Mouse (Mus musculus): Measurements from ENCODE around the gene Slc44a4. TPM values are rescaled to one million over a fixed set of nuclear protein-coding genes. Genes with fewer than 3 reads are reported as not detected.

The Slc44a4 gene
- total and polyA plus RNA-seq, 2 experiments from 2014 or later = 0.18 TPM; not detected in 1

- Histone ChIP-seq H3K36me3 (ENCODE audit: insufficient read depth, low read length) (no peaks in the 10 kb centered on the region; the same call in 1 of the 2 replicates), H3K4me2 (ENCODE audit: low read depth, low read length) (peak overlapping the region; percentile 90), H3K27ac (peak overlapping the region; percentile 91), H3K9ac (replicated peaks; ENCODE audit: low read length) (peak overlapping the region; percentile 85; the same call in 1 of the 2 replicates), H3K4me1 (ENCODE audit: insufficient read depth, low read length) (peaks cover 15% of the 10 kb centered on the region; the same call in 1 of the 2 replicates), H3K4me3 (ENCODE audit: low read length) (peak overlapping the region; percentile 75), H3K27me3 (ENCODE audit: insufficient read depth, low read length) (no peaks in the 10 kb centered on the region), H3K9me3 (ENCODE audit: low read length) (no peaks in the 10 kb centered on the region)
- ATAC-seq (no peak), DNase-seq (ENCODE audit: low spot score) (no peak)
- no peak for TF ChIP-seq CTCF (IDR thresholded peaks at IDR 0.05; ENCODE audit: low read depth)
- 65% methylated on average over 12 of the region's 12 CpGs for WGBS
Measured at GRCm38 (mm10) chr17:34893072-34893824, 21.0 kb upstream of the Slc44a4 start.

GRCm38 (mm10) chr17:34894074-34894597, 20.1 kb upstream of the Slc44a4 start:
- Histone ChIP-seq H3K27ac (peak overlapping the region; percentile 91), H3K9me3 (ENCODE audit: low read length) (no peaks in the 10 kb centered on the region), H3K9ac (replicated peaks; ENCODE audit: low read length) (peak overlapping the region; percentile 85), H3K4me2 (ENCODE audit: low read depth, low read length) (peak overlapping the region; percentile 90), H3K27me3 (ENCODE audit: insufficient read depth, low read length) (no peaks in the 10 kb centered on the region), H3K36me3 (ENCODE audit: insufficient read depth, low read length) (no peaks in the 10 kb centered on the region; the same call in 1 of the 2 replicates), H3K4me3 (ENCODE audit: low read length) (peak overlapping the region; percentile 75), H3K4me1 (ENCODE audit: insufficient read depth, low read length) (peaks cover 15% of the 10 kb centered on the region; the same call in 1 of the 2 replicates)
- ATAC-seq (peak; percentile 94), DNase-seq (ENCODE audit: low spot score) (peak; percentile 99)
- WGBS = 2% methylated on average over 21 of the region's 51 CpGs
- peak; percentile 20; the same call in 1 of the 2 replicates for TF ChIP-seq CTCF (IDR thresholded peaks at IDR 0.05; ENCODE audit: low read depth)

- 6% methylated on average over 46 of the region's 51 CpGs for WGBS
- Histone ChIP-seq H3K4me2 (ENCODE audit: low read depth, low read length) (peak overlapping the region; percentile 90), H3K4me3 (ENCODE audit: low read length) (peak overlapping the region; percentile 75), H3K9ac (replicated peaks; ENCODE audit: low read length) (peak overlapping the region; percentile 85), H3K4me1 (ENCODE audit: insufficient read depth, low read length) (peaks cover 15% of the 10 kb centered on the region; the same call in 1 of the 2 replicates), H3K36me3 (ENCODE audit: insufficient read depth, low read length) (no peaks in the 10 kb centered on the region; the same call in 1 of the 2 replicates), H3K27ac (peak overlapping the region; percentile 91), H3K9me3 (ENCODE audit: low read length) (no peaks in the 10 kb centered on the region), H3K27me3 (ENCODE audit: insufficient read depth, low read length) (no peaks in the 10 kb centered on the region)
- ATAC-seq (peak; percentile 44), DNase-seq (ENCODE audit: low spot score) (peak; percentile 45)
- no peak for TF ChIP-seq CTCF (IDR thresholded peaks at IDR 0.05; ENCODE audit: low read depth)
Measured at GRCm38 (mm10) chr17:34894801-34895530, 19.3 kb upstream of the Slc44a4 start.

GRCm38 (mm10) chr17:34895724-34896123, 18.5 kb upstream of the Slc44a4 start:
- Histone ChIP-seq H3K9me3 (ENCODE audit: low read length) (no peaks in the 10 kb centered on the region), H3K4me1 (ENCODE audit: insufficient read depth, low read length) (peaks cover 15% of the 10 kb centered on the region; the same call in 1 of the 2 replicates), H3K36me3 (ENCODE audit: insufficient read depth, low read length) (no peaks in the 10 kb centered on the region; the same call in 1 of the 2 replicates), H3K4me2 (ENCODE audit: low read depth, low read length) (peak overlapping the region; percentile 90), H3K9ac (replicated peaks; ENCODE audit: low read length) (peak overlapping the region; percentile 85), H3K27me3 (ENCODE audit: insufficient read depth, low read length) (no peaks in the 10 kb centered on the region), H3K4me3 (ENCODE audit: low read length) (peak overlapping the region; percentile 75), H3K27ac (peak overlapping the region; percentile 91)
- 89% methylated on average over 15 of the region's 15 CpGs for WGBS
- no peak for TF ChIP-seq CTCF (IDR thresholded peaks at IDR 0.05; ENCODE audit: low read depth)
- no peak for ATAC-seq
- DNase-seq (ENCODE audit: low spot score) = no peak

- WGBS = 83% methylated on average over 17 of the region's 17 CpGs
- Histone ChIP-seq H3K27ac (no peak overlapping the region), H3K36me3 (ENCODE audit: insufficient read depth, low read length) (peaks cover 5% of the 10 kb centered on the region; the same call in 1 of the 2 replicates), H3K9ac (replicated peaks; ENCODE audit: low read length) (no peak overlapping the region), H3K9me3 (ENCODE audit: low read length) (no peaks in the 10 kb centered on the region), H3K4me2 (ENCODE audit: low read depth, low read length) (0 out of 2 replicates have a peak overlapping the region, but pooled peaks have one; percentile 94), H3K27me3 (ENCODE audit: insufficient read depth, low read length) (no peaks in the 10 kb centered on the region), H3K4me3 (ENCODE audit: low read length) (no peak overlapping the region), H3K4me1 (ENCODE audit: insufficient read depth, low read length) (peaks cover 15% of the 10 kb centered on the region; the same call in 1 of the 2 replicates)
- ATAC-seq (no peak), DNase-seq (ENCODE audit: low spot score) (no peak)
- no peak for TF ChIP-seq CTCF (IDR thresholded peaks at IDR 0.05; ENCODE audit: low read depth)
Measured at GRCm38 (mm10) chr17:34896366-34896765, 17.9 kb upstream of the Slc44a4 start.

- H3K27ac ChIP-seq = peak overlapping the region; percentile 92
- H3K9ac ChIP-seq (replicated peaks; ENCODE audit: low read length) = peak overlapping the region; percentile 93
- 12% methylated on average over 10 of the region's 10 CpGs for WGBS
- H3K4me3 ChIP-seq (ENCODE audit: low read length) = peak overlapping the region; percentile 88
- no peaks in the 10 kb centered on the region for H3K9me3 ChIP-seq (ENCODE audit: low read length)
- H3K4me1 ChIP-seq (ENCODE audit: insufficient read depth, low read length) = peaks cover 15% of the 10 kb centered on the region; the same call in 1 of the 2 replicates
- peak overlapping the region; percentile 94 for H3K4me2 ChIP-seq (ENCODE audit: low read depth, low read length)
- no peaks in the 10 kb centered on the region for H3K27me3 ChIP-seq (ENCODE audit: insufficient read depth, low read length)
- no peak for TF ChIP-seq CTCF (IDR thresholded peaks at IDR 0.05; ENCODE audit: low read depth)
- no peak for ATAC-seq
- H3K36me3 ChIP-seq (ENCODE audit: insufficient read depth, low read length) = peaks cover 8% of the 10 kb centered on the region; the same call in 1 of the 2 replicates
- peak; percentile 54 for DNase-seq (ENCODE audit: low spot score)
Measured at GRCm38 (mm10) chr17:34897373-34898159, 16.7 kb upstream of the Slc44a4 start.
